Mouse (Mus musculus) T-helper 17 cell (primary cell): ENCODE measurements around the gene Cops8.

Experiments
- in situ Hi-C, 2 experiments: fragments of 300-600 bp; cut with MboI, MseI; formaldehyde crosslinking; loops; 1 replicate in 1 of 2; 2 replicates in 1 of 2; pipeline ENCODE4 v1.15.1; 2025; ENCODE audit warnings: high pct_unique_total_duplicates in 2 of 2

Gene Cops8

DNA sequence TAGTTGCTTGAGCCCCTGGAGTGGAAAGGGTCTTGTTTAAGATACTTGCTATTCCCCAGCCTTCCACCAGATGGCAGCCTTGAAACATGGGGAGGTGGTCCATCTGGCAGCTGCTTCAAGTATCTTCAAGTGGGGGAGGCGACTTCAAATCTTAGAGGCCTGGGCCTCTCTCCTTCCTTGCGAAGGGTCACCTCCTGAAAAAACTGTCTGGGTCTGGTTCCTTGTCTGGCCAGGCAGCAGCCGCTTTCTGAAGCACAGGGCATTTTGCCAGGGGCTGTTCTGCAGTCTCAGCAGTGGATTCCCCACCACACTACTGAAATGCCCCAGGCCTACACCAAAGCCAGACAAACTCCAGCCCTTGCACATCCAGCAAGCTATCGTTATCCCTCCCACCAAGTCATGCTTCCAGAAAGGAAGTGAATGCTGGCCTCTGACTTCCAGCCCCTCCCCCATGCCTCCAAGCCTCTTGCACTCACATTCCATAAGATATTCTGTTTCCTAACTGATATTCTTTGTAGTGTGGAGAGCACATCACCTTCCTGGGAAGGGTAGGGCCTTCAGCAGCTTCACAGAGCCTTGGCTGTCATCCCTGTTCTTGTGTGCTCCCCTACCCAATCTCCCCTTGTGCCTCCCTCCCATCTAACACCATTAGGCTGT is 48.1 kb downstream of the Cops8 start:
- in situ Hi-C loops: loop anchor here in 1 of 2 experiments (5.0 kb wide), 1 partner anchor 196 kb away; no protein-coding TSS in a partner anchor

GRCm38 (mm10) chr1:90651781-90652180 is 49.0 kb downstream of the Cops8 start:
- in situ Hi-C loops: loop anchor here in 1 of 2 experiments (5.0 kb wide), 1 partner anchor 196 kb away; no protein-coding TSS in a partner anchor

GRCm38 (mm10) chr1:90652553-90652952 is 49.8 kb downstream of the Cops8 start:
- in situ Hi-C loops: loop anchor here in 1 of 2 experiments (5.0 kb wide), 1 partner anchor 195 kb away; no protein-coding TSS in a partner anchor

DNA sequence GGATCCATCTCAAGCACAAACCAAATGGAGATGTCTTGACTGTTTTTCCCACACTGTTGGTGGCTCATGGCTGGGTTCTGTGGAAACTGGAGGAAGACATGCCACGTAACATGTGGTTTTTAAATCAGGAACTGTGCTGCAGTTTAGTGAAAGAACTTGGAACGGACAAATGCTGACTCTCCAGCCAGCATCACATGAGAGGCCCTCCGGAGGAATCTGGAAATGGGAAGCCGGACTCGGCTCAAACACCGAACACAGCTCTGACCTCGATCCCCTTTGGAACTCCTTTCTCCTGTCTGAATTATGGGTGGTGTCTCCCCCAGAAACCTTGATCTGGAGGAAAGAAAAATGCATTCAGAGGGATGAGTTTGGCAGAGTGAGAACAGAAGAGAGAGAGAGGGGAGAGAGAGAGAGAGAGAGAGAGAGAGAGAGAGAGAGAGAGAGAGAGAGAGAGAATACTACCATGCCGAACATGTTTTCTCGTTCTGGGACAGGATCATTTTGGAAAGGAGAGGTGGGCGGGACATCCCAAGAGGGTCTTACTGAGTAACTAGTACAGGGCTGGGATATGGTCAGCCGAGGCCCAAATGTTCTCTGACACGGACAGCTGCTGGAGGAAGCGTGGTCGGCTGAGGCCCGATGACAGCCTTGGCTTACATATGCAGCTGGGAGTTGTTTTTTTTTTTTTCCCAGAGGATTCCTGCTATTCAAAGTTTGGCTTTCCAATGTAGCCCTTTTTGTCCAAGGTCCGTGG is 53.9 kb downstream of the Cops8 start:
- in situ Hi-C loops: no loop called here

DNA sequence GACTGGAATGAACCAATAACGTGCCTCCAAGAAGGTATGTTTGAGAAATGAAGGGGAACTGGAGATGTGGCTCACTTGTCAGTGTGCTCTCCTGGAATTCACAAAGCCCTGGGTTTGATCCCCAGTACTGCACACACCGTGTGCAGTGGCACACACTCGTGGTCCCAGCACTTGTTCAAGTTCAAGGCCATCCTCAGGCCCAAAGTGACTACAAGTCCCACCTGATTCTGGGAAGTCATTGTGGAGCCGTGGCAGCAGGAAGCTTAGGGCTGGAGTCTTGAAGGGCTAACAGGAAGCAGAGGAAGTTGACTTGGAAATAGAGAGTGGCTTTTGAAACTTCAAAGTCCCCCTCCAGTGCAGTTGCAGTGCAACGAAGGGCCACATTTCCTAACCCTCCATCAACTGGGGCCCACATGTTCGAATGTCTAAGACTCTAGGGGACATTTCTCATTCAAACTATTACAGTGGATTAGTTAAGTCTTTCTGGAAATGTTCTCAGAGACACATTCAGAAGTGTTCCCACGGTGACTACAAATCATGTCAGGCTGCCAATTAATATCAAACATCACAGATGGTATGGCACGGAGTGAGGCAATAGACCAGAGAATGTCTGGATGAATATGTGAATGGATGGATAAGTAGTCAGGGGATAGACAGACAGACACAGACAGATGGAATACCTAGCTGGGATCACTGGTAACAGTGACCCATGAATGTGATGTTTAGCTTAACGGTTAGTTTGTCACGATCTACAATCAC is 54.7 kb downstream of the Cops8 start:
- in situ Hi-C loops: no loop called here

DNA sequence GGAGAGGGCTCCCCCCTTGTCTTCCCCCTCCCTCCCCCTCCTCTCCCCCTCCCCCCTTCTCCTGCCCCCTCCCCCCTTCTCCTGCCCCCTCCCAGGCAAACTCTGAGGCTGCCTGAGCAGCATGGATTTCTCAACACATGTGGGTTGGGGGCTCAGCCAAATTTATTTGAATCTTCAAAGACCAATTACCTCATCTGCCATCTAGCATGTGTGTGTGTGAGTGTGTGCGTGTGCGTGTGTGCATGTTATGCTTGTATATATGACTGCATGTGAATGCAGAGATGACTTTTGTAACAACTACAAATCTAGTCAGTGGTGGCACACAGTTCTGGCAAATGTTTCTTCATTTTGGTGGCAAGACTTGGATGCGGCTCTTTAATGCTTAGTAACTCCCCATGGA is 55.8 kb downstream of the Cops8 start:
- in situ Hi-C loops: no loop called here

GRCm38 (mm10) chr1:90660150-90660549 is 57.4 kb downstream of the Cops8 start:
- in situ Hi-C loops: no loop called here

GRCm38 (mm10) chr1:90662491-90662890 is 59.7 kb downstream of the Cops8 start:
- in situ Hi-C loops: no loop called here
